Mouse (Mus musculus) CH12.LX (cell line): Measurements from ENCODE around the gene Pfkfb4. TPM values are rescaled to one million over a fixed set of nuclear protein-coding genes. Genes with fewer than 3 reads are reported as not detected.

Experiments used
- DNase-seq: peaks from one replicate; pipeline ENCODE4 v3.0.0-alpha.2; 2013; ENCODE audit errors: extremely low read depth
- H3K27ac ChIP-seq: 2 replicates; pipeline ENCODE4 v1.5.1; 2012; ENCODE audit warnings: low read depth, mild to moderate bottlenecking, control low read depth, moderate library complexity; ENCODE audit not compliant: insufficient read depth
- H3K27me3 ChIP-seq: replicated peaks from 2 replicates; pipeline ENCODE3; 2012; ENCODE audit warnings: inconsistent platforms
- H3K36me3 ChIP-seq, 2 experiments: replicated peaks in 1 of 2; 2 replicates each; pipeline versions ENCODE3 to v1.6.1; 2012; ENCODE audit warnings: inconsistent platforms in 1 of 2, low read length in 1 of 2, mild to moderate bottlenecking in 1 of 2, mixed read lengths in 1 of 2, moderate library complexity in 1 of 2; ENCODE audit not compliant: control insufficient read depth in 1 of 2, insufficient read depth in 1 of 2
- H3K4me1 ChIP-seq, 2 experiments: 2 replicates each; pipeline ENCODE4 v1.6.1; 2012; ENCODE audit warnings: inconsistent platforms in 1 of 2, moderate library complexity in 1 of 2; ENCODE audit not compliant: insufficient read depth in 2 of 2, control insufficient read depth in 1 of 2
- H3K4me2 ChIP-seq: 2 replicates; pipeline ENCODE4 v1.6.1; 2012; ENCODE audit warnings: low read depth, mild to moderate bottlenecking, control low read depth; ENCODE audit not compliant: poor library complexity, insufficient read depth, severe bottlenecking
- H3K4me3 ChIP-seq, 3 experiments: fragments of 150-350 bp in 1 of 3; sonication (generic) in 1 of 3; replicated peaks in 1 of 3; 2 replicates each; pipeline versions ENCODE3 to v1.5.1; 2011 to 2012; ENCODE audit warnings: low read depth in 2 of 3, low read length in 2 of 3, mild to moderate bottlenecking in 2 of 3, moderate library complexity in 2 of 3, control low read depth in 1 of 3, improper control_type of control experiment in 1 of 3, inconsistent platforms in 1 of 3, mixed read lengths in 1 of 3; ENCODE audit not compliant: poor library complexity in 1 of 3
- H3K79me2 ChIP-seq: replicated peaks from 2 replicates; pipeline ENCODE4 v1.6.1; 2012; ENCODE audit warnings: mild to moderate bottlenecking, moderate library complexity; ENCODE audit not compliant: control insufficient read depth, poor library complexity, insufficient read depth, severe bottlenecking; ENCODE audit errors: extremely low read depth
- H3K9ac ChIP-seq: 2 replicates; pipeline ENCODE4 v1.6.1; 2012; ENCODE audit warnings: low read depth, mild to moderate bottlenecking, control low read depth, moderate library complexity; ENCODE audit not compliant: insufficient read depth
- H3K9me3 ChIP-seq: replicated peaks from 2 replicates; pipeline ENCODE3; 2012; ENCODE audit warnings: low read length, inconsistent platforms, mixed read lengths
- BHLHE40 ChIP-seq: IDR thresholded peaks from 2 replicates; pipeline ENCODE4 v1.6.1; 2011; ENCODE audit warnings: mild to moderate bottlenecking, low read depth, low read length, improper control_type of control experiment
- CHD1 ChIP-seq: IDR thresholded peaks from 2 replicates; pipeline ENCODE4 v1.6.1; 2012; ENCODE audit warnings: low read depth, low read length, improper control_type of control experiment, inconsistent platforms
- CHD2 ChIP-seq: IDR thresholded peaks from 2 replicates; pipeline ENCODE4 v1.6.1; 2011; ENCODE audit warnings: low read length, improper control_type of control experiment
- E2F4 ChIP-seq: IDR thresholded peaks from 2 replicates; pipeline ENCODE4 v1.6.1; 2011; ENCODE audit warnings: low read depth, low read length, improper control_type of control experiment; ENCODE audit not compliant: insufficient replicate concordance
- ELF1 ChIP-seq: IDR thresholded peaks from 2 replicates; pipeline ENCODE4 v1.6.1; 2014; ENCODE audit warnings: low read depth, mild to moderate bottlenecking, inconsistent platforms, low read length, improper control_type of control experiment
- HCFC1 ChIP-seq: IDR thresholded peaks from 2 replicates; pipeline ENCODE4 v1.6.1; 2012; ENCODE audit warnings: low read depth, mild to moderate bottlenecking, inconsistent platforms, low read length, improper control_type of control experiment
- IRF4 ChIP-seq: IDR thresholded peaks from 2 replicates; pipeline ENCODE4 v1.6.1; 2014; ENCODE audit warnings: low read depth, mild to moderate bottlenecking, inconsistent platforms, low read length, improper control_type of control experiment
- MEF2A ChIP-seq: IDR thresholded peaks from 2 replicates; pipeline ENCODE4 v1.6.1; 2014; ENCODE audit warnings: low read depth, mild to moderate bottlenecking, inconsistent platforms, low read length, improper control_type of control experiment, borderline replicate concordance
- MXI1 ChIP-seq: IDR thresholded peaks from 2 replicates; pipeline ENCODE4 v1.6.1; 2011; ENCODE audit warnings: mild to moderate bottlenecking, low read depth, low read length, improper control_type of control experiment
- NELFE ChIP-seq: IDR thresholded peaks from 2 replicates; pipeline ENCODE4 v1.6.1; 2011; ENCODE audit warnings: low read depth, low read length, improper control_type of control experiment
- NRF1 ChIP-seq: IDR thresholded peaks from 2 replicates; pipeline ENCODE4 v1.6.1; 2014; ENCODE audit warnings: low read depth, mild to moderate bottlenecking, inconsistent platforms, low read length, improper control_type of control experiment, moderate library complexity
- PAX5 ChIP-seq: IDR thresholded peaks from 2 replicates; pipeline ENCODE4 v1.6.1; 2012; ENCODE audit warnings: low read length, inconsistent platforms, mixed read lengths
- POLR2A ChIP-seq: IDR thresholded peaks from 2 replicates; pipeline ENCODE4 v1.6.1; 2011; ENCODE audit warnings: low read depth, mild to moderate bottlenecking, improper control_type of control experiment, low read length
- POLR2AphosphoS2 ChIP-seq: IDR thresholded peaks from 2 replicates; pipeline ENCODE4 v1.6.1; 2011; ENCODE audit warnings: low read depth, low read length, improper control_type of control experiment
- SMC3 ChIP-seq: IDR thresholded peaks from 2 replicates; pipeline ENCODE4 v1.6.1; 2011; ENCODE audit warnings: low read depth, low read length, improper control_type of control experiment
- ZMIZ1 ChIP-seq: IDR thresholded peaks from 2 replicates; pipeline ENCODE4 v1.6.1; 2012; ENCODE audit warnings: low read depth, mild to moderate bottlenecking, inconsistent platforms, low read length, improper control_type of control experiment
- dilution Hi-C: fragments of 300-500 bp; cut with MboI; formaldehyde crosslinking; loops from 2 replicates; pipeline ENCODE4 v1.14.3; 2020; ENCODE audit warnings: low sequenced_read_pairs; ENCODE audit not compliant: extremely low pct_unique_long_range_greater_than_20kb, extremely low pct_ligation_motif_present
- in situ Hi-C: fragments of 300-500 bp; cut with MboI; formaldehyde crosslinking; loops from 3 replicates; pipeline ENCODE4 v1.14.3; 2019; ENCODE audit warnings: low sequenced_read_pairs, low pct_ligation_motif_present, low pct_unique_long_range_greater_than_20kb, mixed read lengths
- polyA plus RNA-seq: library from polyadenylated mRNA; unstranded; fragments of >175 nt; gene quantifications from 2 replicates; pipeline ENCODE4 v1.2.1, GENCODE M21; 2012; ENCODE audit warnings: low read depth; ENCODE audit not compliant: insufficient read length
- total RNA-seq, 2 experiments: library from RNA; depleted of rRNA; stranded (reverse); fragments of 300-350 nt in 1 of 2; fragments of >200 nt in 1 of 2; gene quantifications; 2 replicates each; pipeline ENCODE4 v1.2.3; 2012 to 2014

Gene Pfkfb4
- total and polyA plus RNA-seq, 3 experiments = 5.1 to 6.7 (median 5.9) TPM

GRCm38 (mm10) chr9:109015397-109015796 lies 23.8 kb downstream of the Pfkfb4 start:
- no peaks in the 10 kb centered on the region for H3K9me3 ChIP-seq
- H3K27ac ChIP-seq = no peak overlapping the region
- H3K4me2 ChIP-seq = no peak overlapping the region
- no peaks in the 10 kb centered on the region for H3K79me2 ChIP-seq
- no peak overlapping the region for H3K4me3 ChIP-seq
- no peaks in the 10 kb centered on the region for H3K4me1 ChIP-seq
- no peak for DNase-seq
- H3K9ac ChIP-seq = no peak overlapping the region
- in situ Hi-C loops (no loop called here), dilution Hi-C loops (no loop called here)
- H3K36me3 ChIP-seq = peaks cover 0 to 33% of the 10 kb centered on the region in 2 experiments
- no peaks in the 10 kb centered on the region for H3K27me3 ChIP-seq
- TF ChIP-seq POLR2AphosphoS2 = no peak
- no peak for TF ChIP-seq CHD1
- TF ChIP-seq MXI1 = no peak
- no peak for TF ChIP-seq MEF2A
- no peak for TF ChIP-seq PAX5
- TF ChIP-seq NELFE = no peak
- TF ChIP-seq E2F4 = no peak
- TF ChIP-seq HCFC1 = no peak
- TF ChIP-seq IRF4 = no peak
- TF ChIP-seq POLR2A = no peak
- no peak for TF ChIP-seq NRF1
- TF ChIP-seq, all 38 proteins: peak for 0

DNA sequence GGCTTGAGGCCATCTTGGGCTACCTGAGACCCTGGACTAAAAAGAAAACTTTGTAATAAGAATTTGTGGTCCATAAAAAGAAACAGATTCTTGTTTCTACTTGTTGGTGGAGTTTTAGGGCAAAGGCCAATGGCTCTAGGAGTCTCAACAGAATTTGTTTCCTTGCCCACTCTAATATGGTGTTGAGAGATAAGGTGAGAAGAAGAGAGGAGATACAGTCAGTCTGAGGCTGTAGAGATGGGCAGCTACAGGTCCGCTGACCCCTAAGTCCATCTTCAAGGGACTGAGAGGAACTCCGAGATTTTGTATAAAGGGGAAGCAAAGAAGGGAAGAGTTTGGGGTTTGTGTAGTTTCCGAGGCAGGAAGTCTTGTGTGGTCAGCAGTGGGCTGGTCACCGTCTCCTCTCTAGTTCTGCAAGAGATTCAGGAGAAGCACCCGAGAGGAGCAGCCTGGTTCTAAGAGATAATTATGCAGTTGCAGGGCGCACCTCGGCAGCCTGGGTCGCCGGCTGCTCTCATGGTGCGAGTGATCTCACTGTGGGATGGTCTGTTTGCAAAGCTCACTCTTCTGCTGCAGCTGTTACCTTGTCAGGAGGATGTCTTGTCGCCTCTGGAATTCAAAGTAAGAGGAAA lies 25.5 kb downstream of the Pfkfb4 start:
- no peak for TF ChIP-seq CHD2
- TF ChIP-seq PAX5 = no peak
- TF ChIP-seq BHLHE40 = no peak
- no peak for TF ChIP-seq CHD1
- TF ChIP-seq ELF1 = no peak
- no peak for TF ChIP-seq ZMIZ1
- no peak for TF ChIP-seq SMC3
- TF ChIP-seq NELFE = no peak
- TF ChIP-seq POLR2AphosphoS2 = no peak
- TF ChIP-seq MEF2A = no peak
- Histone ChIP-seq H3K79me2 (no peaks in the 10 kb centered on the region), H3K4me3 (no peak overlapping the region), H3K4me2 (no peak overlapping the region), H3K4me1 (peaks cover 0 to 3% of the 10 kb centered on the region in 2 experiments; a peak in 1 of 4 replicates), H3K27me3 (no peaks in the 10 kb centered on the region), H3K36me3 (peaks cover 0 to 18% of the 10 kb centered on the region in 2 experiments), H3K27ac (no peak overlapping the region), H3K9me3 (no peaks in the 10 kb centered on the region), H3K9ac (no peak overlapping the region)
- DNase-seq = no peak
- dilution Hi-C loops (no loop called here), in situ Hi-C loops (no loop called here)
